In the genomic region with DNA sequence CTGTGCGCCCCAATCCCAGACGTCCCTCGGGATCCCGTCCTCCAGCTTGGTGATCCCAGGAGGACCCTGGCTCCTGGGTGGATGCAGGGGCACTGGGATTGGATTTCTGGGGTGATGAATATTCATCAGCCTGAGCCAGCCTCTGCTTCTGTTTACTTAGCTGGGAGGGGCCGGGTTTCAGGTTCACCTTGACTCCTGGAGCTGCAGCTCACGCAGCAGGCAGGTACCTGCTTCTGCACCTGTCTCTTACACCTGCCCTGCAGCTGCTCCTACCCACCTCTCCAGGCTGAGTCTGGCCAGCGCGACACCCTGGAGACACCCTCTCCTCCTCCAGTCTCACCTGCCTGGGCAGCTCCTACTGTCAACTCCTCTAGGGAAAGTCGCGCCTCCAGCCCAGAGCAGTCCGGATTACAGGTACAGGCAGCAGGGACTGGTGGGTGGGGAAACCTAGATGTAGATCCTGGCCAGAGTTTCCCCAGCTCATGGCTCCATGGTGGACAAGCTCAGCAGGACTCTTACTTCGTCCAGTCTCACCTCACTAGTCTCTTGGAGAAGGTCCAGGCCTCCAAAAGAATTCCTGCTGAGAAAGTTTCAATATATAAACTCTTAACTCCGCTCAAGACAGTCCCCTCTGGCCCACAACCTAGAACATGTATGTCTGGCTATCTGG, we compare ENCODE assay signal across 10 mouse cellular contexts. TPM values are rescaled to one million over a fixed set of nuclear protein-coding genes. Genes with fewer than 3 reads are reported as not detected.
A peak's percentile ranks its signal among the peaks of the same experiment; 100 is the strongest.
DNase-seq lines count a peak whose midpoint lies in the region; ATAC-seq and TF ChIP-seq lines count a peak whose summit lies in the region.
"Had no signal": no experiment of that assay in that cellular context is flagged by ENCODE, and none has a peak within 500 bp of the region (broad histone marks: within the 10 kb centered on the region; RNA-seq: fewer than 3 reads in every experiment).

No protein-coding gene starts in this region.

- H3K9ac ChIP-seq in kidney, embryonic 15.5 days, result peak overlapping the region; percentile 19
- peak overlapping the region; percentile 42; the same call in 1 of the 2 replicates for H3K9ac ChIP-seq in lung, embryonic 14.5 days
- no peak overlapping the region for H3K9ac ChIP-seq in hindbrain, postnatal 0 days (replicated peaks; ENCODE audit: low read length)
- H3K9ac ChIP-seq: forebrain, postnatal 0 days had no signal

- H3K4me3 ChIP-seq in erythroblast, embryonic 14.5 days (replicated peaks), result peak overlapping the region; percentile 41
- H3K4me3 ChIP-seq in kidney, embryonic 15.5 days (replicated peaks), result peak overlapping the region; percentile 40
- H3K4me3 ChIP-seq in lung, embryonic 14.5 days (ENCODE audit: low read depth, low read length), result peak overlapping the region; percentile 33
- no peak overlapping the region for H3K4me3 ChIP-seq in hindbrain, postnatal 0 days (ENCODE audit: low read length)

- H3K4me2 ChIP-seq in kidney, embryonic 15.5 days, result peak overlapping the region; percentile 54
- H3K4me2 ChIP-seq in lung, embryonic 14.5 days, result peak overlapping the region; percentile 57
- H3K4me2 ChIP-seq in hindbrain, postnatal 0 days (ENCODE audit: low read depth, low read length), result no peak overlapping the region

- peak overlapping the region; percentile 95 for H3K27ac ChIP-seq in kidney, embryonic 15.5 days
- H3K27ac ChIP-seq in lung, embryonic 14.5 days (ENCODE audit: low read depth), result peak overlapping the region; percentile 91
- no peak overlapping the region for H3K27ac ChIP-seq in hindbrain, postnatal 0 days

- no peak for ATAC-seq in erythroblast, adult 5-6 weeks (replicated peaks; ENCODE audit: low FRiP score, poor library complexity, severe bottlenecking)
- peak; percentile 58 for ATAC-seq in Patski
- ATAC-seq in kidney, embryonic 15.5 days (replicated peaks; ENCODE audit: low FRiP score), result peak; percentile 71
- peak; percentile 76 for ATAC-seq in lung, embryonic 14.5 days (ENCODE audit: insufficient read depth)
- ATAC-seq in hindbrain, postnatal 0 days, result no peak
- no peak for ATAC-seq in frontal cortex, adult (ENCODE audit: low TSS enrichment)
- ATAC-seq: forebrain, postnatal 0 days had no signal

- 7% methylated on average over 13 of the region's 13 CpGs for WGBS in kidney, embryonic 15.5 days
- WGBS in lung, embryonic 14.5 days, result 10% methylated on average over 13 of the region's 13 CpGs
- WGBS in hindbrain, postnatal 0 days, result 19% methylated on average over 13 of the region's 13 CpGs

- peaks cover 95% of the 10 kb centered on the region for H3K4me1 ChIP-seq in erythroblast, embryonic 14.5 days (ENCODE audit: control insufficient read depth)
- H3K4me1 ChIP-seq in kidney, embryonic 15.5 days, result peaks cover 42% of the 10 kb centered on the region
- peaks cover 6% of the 10 kb centered on the region; the same call in 1 of the 2 replicates for H3K4me1 ChIP-seq in lung, embryonic 14.5 days (ENCODE audit: insufficient read depth)
- no peaks in the 10 kb centered on the region for H3K4me1 ChIP-seq in hindbrain, postnatal 0 days (ENCODE audit: insufficient read depth, low read length)

- in situ Hi-C loops in Patski (cut with MboI; ENCODE audit: low pct_unique_long_range_greater_than_20kb), result loop anchor here (5.0 kb wide), 1 partner anchor 98 kb away; the partner anchor contains the start of gene Scrn2

- peaks cover 17% of the 10 kb centered on the region for H3K36me3 ChIP-seq in erythroblast, embryonic 14.5 days (ENCODE audit: control insufficient read depth)
- no peaks in the 10 kb centered on the region for H3K36me3 ChIP-seq in kidney, embryonic 15.5 days
- no peaks in the 10 kb centered on the region for H3K36me3 ChIP-seq in lung, embryonic 14.5 days (ENCODE audit: insufficient read depth)
- H3K36me3 ChIP-seq in hindbrain, postnatal 0 days (ENCODE audit: insufficient read depth, low read length), result no peaks in the 10 kb centered on the region

- DNase-seq in Patski (ENCODE audit: low read depth, low spot score), result no peak
- DNase-seq in lung, embryonic 14.5 days, result peak; percentile 63
- DNase-seq in layer of hippocampus, adult 9-11 months, result no peak
- no peak for DNase-seq in hindbrain, postnatal 0 days (ENCODE audit: low spot score)
- DNase-seq: forebrain, postnatal 0 days had no signal

- no peak for TF ChIP-seq CTCF in Patski (IDR thresholded peaks at IDR 0.05)
- no peak for TF ChIP-seq CTCF in lung, embryonic 14.5 days (IDR thresholded peaks at IDR 0.05; ENCODE audit: low read depth)
- TF ChIP-seq CTCF in hindbrain, postnatal 0 days (IDR thresholded peaks at IDR 0.05; ENCODE audit: low read depth), result no peak

- CTCF ChIA-PET in Patski (lab: Charles Lee), result interaction anchor here (0.8 to 2.0 kb wide), 7 partner anchors 9 to 92 kb away, joined by 3 to 6 read pairs (median 3); no protein-coding TSS in a partner anchor

- H3K9me3 ChIP-seq in erythroblast, embryonic 14.5 days (ENCODE audit: control insufficient read depth, low read length), result no peaks in the 10 kb centered on the region
- no peaks in the 10 kb centered on the region for H3K9me3 ChIP-seq in kidney, embryonic 15.5 days (replicated peaks)
- no peaks in the 10 kb centered on the region for H3K9me3 ChIP-seq in lung, embryonic 14.5 days (ENCODE audit: low read depth, low read length)
- no peaks in the 10 kb centered on the region for H3K9me3 ChIP-seq in hindbrain, postnatal 0 days (ENCODE audit: low read length)

- H3K27me3 ChIP-seq in erythroblast, embryonic 14.5 days (ENCODE audit: control insufficient read depth), result peaks cover 8% of the 10 kb centered on the region
- no peaks in the 10 kb centered on the region for H3K27me3 ChIP-seq in Patski
- H3K27me3 ChIP-seq in kidney, embryonic 15.5 days, result peaks cover 12% of the 10 kb centered on the region; the same call in 1 of the 2 replicates
- no peaks in the 10 kb centered on the region for H3K27me3 ChIP-seq in lung, embryonic 14.5 days (ENCODE audit: insufficient read depth, low read length)
- H3K27me3 ChIP-seq in hindbrain, postnatal 0 days (ENCODE audit: insufficient read depth, low read length), result no peaks in the 10 kb centered on the region

- POLR2A ChIA-PET in Patski (lab: Charles Lee), result interaction anchor here (0.7 to 1.6 kb wide), 2 partner anchors 11 to 68 kb away, joined by 3 to 4 read pairs; no protein-coding TSS in a partner anchor

RNA-seq across cellular contexts. Expression of gene Prr15l, which starts 1.3 kb away (rescaled TPM):
- polyA plus RNA-seq in erythroblast, embryonic 14.5 days (2012), result 0.95 and 3.0 TPM in 2 replicates
- not detected in 2 replicates for total RNA-seq in erythroblast, adult 5-6 weeks (2015; ENCODE audit: low replicate concordance)
- 0.94 and 1.3 TPM in 2 replicates for total RNA-seq in erythroblast, adult 5-6 weeks (2017; ENCODE audit: low replicate concordance)
- polyA plus RNA-seq in Patski (2021), result 2.1 TPM
- 37.6 and 38.7 TPM in 2 replicates for polyA plus RNA-seq in kidney, embryonic 15.5 days (2015; fragmentation: Nextera tagmentation; extraction: Ambion mirVana)
- 24.1 and 30.8 TPM in 2 replicates for polyA plus RNA-seq in lung, embryonic 14.5 days (2014; fragmentation: Nextera tagmentation; extraction: Ambion mirVana)
- 0.10 and 0.75 TPM in 2 replicates for total RNA-seq in hindbrain, postnatal 0 days (2014; rRNA removed)
- polyA plus RNA-seq in hindbrain, postnatal 0 days (2015; fragmentation: Nextera tagmentation; extraction: Ambion mirVana), result 0.19 and 0.71 TPM in 2 replicates
- total RNA-seq: forebrain, postnatal 0 days; left cerebral cortex, adult 8-10 months had no signal

RNA-seq across cellular contexts. Expression of gene Cdk5rap3, which starts 12.9 kb away (rescaled TPM):
- polyA plus RNA-seq in erythroblast, embryonic 14.5 days (2012), result 2.9 and 4.8 TPM in 2 replicates
- total RNA-seq in erythroblast, adult 5-6 weeks (2015; ENCODE audit: low replicate concordance), result 6.1 and 8.6 TPM in 2 replicates
- total RNA-seq in erythroblast, adult 5-6 weeks (2017; ENCODE audit: low replicate concordance), result 6.8 and 17.3 TPM in 2 replicates
- 95.8 TPM for polyA plus RNA-seq in Patski (2021)
- 78.9 and 79.5 TPM in 2 replicates for polyA plus RNA-seq in kidney, embryonic 15.5 days (2015; fragmentation: Nextera tagmentation; extraction: Ambion mirVana)
- 61.8 and 63.8 TPM in 2 replicates for polyA plus RNA-seq in lung, embryonic 14.5 days (2014; fragmentation: Nextera tagmentation; extraction: Ambion mirVana)
- total RNA-seq in hindbrain, postnatal 0 days (2014; rRNA removed), result 44.9 and 56.5 TPM in 2 replicates
- polyA plus RNA-seq in hindbrain, postnatal 0 days (2015; fragmentation: Nextera tagmentation; extraction: Ambion mirVana), result 77.1 and 87.8 TPM in 2 replicates

RNA-seq across cellular contexts. Expression of gene Pnpo, which starts 14.6 kb away (rescaled TPM):
- 42.1 and 83.7 TPM in 2 replicates for polyA plus RNA-seq in erythroblast, embryonic 14.5 days (2012)
- total RNA-seq in erythroblast, adult 5-6 weeks (2015; ENCODE audit: low replicate concordance), result 231 and 288 TPM in 2 replicates
- 381 and 405 TPM in 2 replicates for total RNA-seq in erythroblast, adult 5-6 weeks (2017; ENCODE audit: low replicate concordance)
- polyA plus RNA-seq in Patski (2021), result 26.5 TPM
- 34.3 and 42.6 TPM in 2 replicates for polyA plus RNA-seq in kidney, embryonic 15.5 days (2015; fragmentation: Nextera tagmentation; extraction: Ambion mirVana)
- 18.4 and 19.5 TPM in 2 replicates for polyA plus RNA-seq in lung, embryonic 14.5 days (2014; fragmentation: Nextera tagmentation; extraction: Ambion mirVana)
- 31.5 and 37.2 TPM in 2 replicates for total RNA-seq in hindbrain, postnatal 0 days (2014; rRNA removed)
- polyA plus RNA-seq in hindbrain, postnatal 0 days (2015; fragmentation: Nextera tagmentation; extraction: Ambion mirVana), result 37.3 and 38.3 TPM in 2 replicates

RNA-seq across cellular contexts. Expression of gene Sp2, which starts 53.5 kb away (rescaled TPM):
- polyA plus RNA-seq in erythroblast, embryonic 14.5 days (2012), result 16.7 and 23.0 TPM in 2 replicates
- total RNA-seq in erythroblast, adult 5-6 weeks (2015; ENCODE audit: low replicate concordance), result 16.1 and 17.1 TPM in 2 replicates
- 4.4 and 6.1 TPM in 2 replicates for total RNA-seq in erythroblast, adult 5-6 weeks (2017; ENCODE audit: low replicate concordance)
- 13.0 TPM for polyA plus RNA-seq in Patski (2021)
- 19.9 and 22.7 TPM in 2 replicates for polyA plus RNA-seq in kidney, embryonic 15.5 days (2015; fragmentation: Nextera tagmentation; extraction: Ambion mirVana)
- polyA plus RNA-seq in lung, embryonic 14.5 days (2014; fragmentation: Nextera tagmentation; extraction: Ambion mirVana), result 22.3 and 23.7 TPM in 2 replicates
- total RNA-seq in hindbrain, postnatal 0 days (2014; rRNA removed), result 7.3 and 8.8 TPM in 2 replicates
- polyA plus RNA-seq in hindbrain, postnatal 0 days (2015; fragmentation: Nextera tagmentation; extraction: Ambion mirVana), result 11.9 and 14.4 TPM in 2 replicates

Comparison
In these comparisons a context has a peak if more than half of its experiments do, and no peak if none do; other contexts are left out.
1. ATAC-seq: peak in Patski (single experiment), kidney, embryonic 15.5 days (single experiment) and lung, embryonic 14.5 days (single experiment); none in erythroblast, adult 5-6 weeks (single experiment), hindbrain, postnatal 0 days (single experiment) and frontal cortex, adult (single experiment).
2. RNA of gene Cdk5rap3, which starts 12.9 kb away (polyA plus RNA-seq): 95.8 TPM in Patski (single experiment), 78.9 to 79.5 TPM in kidney, embryonic 15.5 days, 77.1 to 87.8 TPM in hindbrain, postnatal 0 days and 61.8 to 63.8 TPM in lung, embryonic 14.5 days; 2.9 to 4.8 TPM in erythroblast, embryonic 14.5 days; every median in the first group is over 10 times any median in the second.